Mouse (Mus musculus) B cell, adult 2 months (primary cell): ENCODE measurements around the gene Stag3.

Experiments used
- DNase-seq, 2 experiments: peaks; one replicate each; pipeline ENCODE4 v3.0.0; 2022

The Stag3 gene

DNA sequence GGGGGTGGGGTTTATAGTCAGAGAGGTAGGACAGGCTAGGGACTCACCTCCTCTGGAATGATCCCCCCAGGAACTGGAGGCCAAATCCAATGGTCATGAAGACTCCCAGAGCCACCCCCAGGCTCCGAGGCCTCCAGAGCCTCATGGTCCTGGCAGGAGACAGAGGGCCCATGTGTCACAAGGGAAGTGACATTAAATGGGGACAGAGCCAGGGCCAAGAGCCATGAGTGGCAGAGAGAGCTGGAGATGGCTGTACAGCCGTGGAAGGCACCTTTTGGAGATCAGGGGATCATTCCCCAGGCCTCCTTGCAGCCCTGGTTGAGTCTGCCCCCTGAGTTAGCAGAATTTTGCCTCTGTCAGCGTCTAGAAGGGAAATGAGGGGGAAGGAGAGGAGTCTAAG is 8.8 kb upstream of the Stag3 start:
- no peak for DNase-seq

DNA sequence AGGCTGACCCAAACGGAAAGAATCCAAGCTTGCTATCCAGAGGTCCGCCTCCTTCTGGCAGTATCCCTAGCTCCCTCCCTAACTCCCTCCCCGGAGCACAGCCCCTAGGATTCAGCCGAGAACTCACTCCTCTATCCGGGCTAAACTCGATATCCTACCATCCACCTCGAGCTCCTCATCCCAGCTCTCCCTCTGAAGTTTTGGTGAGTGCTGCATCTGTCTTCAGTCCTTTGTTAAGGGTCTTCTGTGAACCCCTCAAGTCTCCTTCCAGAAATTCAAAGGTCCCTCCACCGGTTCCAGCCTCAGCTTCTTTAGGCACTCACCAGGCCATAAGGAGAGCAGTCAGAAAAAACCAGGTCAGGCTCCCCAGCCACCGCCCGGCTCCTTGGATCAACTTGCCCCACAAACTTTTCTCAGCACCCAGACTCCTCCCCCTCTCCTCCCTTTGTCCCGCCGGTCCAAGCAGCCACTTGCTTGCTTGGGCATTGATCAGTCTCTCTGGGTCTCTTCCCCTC is 7.6 kb upstream of the Stag3 start, which contains the start of gene Gal3st4:
Gene Gal3st4 (minus strand): TSS at position 432 of the 515 bp plus-strand sequence.
- no peak for DNase-seq

DNA sequence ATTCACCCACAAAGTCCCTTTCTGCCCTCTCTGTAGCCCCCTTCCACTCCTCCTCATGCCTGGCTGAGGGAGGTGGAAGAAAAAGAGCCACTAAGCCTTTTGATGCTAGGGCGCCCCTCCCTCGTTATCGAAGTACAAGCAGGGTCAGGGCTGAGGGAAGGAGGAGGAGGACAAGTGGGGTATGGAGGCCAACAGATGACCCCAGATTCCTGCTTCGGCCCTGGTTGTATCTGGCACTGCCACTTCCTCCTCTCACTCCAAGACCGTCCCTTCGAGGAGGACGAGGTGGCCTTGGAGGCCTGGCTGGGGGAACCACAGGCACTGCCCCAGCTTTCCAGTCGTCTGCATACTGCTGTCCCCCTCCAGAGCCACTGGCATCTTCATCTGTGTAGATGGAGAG is 5.9 kb upstream of the Stag3 start:
- no peak for DNase-seq

DNA sequence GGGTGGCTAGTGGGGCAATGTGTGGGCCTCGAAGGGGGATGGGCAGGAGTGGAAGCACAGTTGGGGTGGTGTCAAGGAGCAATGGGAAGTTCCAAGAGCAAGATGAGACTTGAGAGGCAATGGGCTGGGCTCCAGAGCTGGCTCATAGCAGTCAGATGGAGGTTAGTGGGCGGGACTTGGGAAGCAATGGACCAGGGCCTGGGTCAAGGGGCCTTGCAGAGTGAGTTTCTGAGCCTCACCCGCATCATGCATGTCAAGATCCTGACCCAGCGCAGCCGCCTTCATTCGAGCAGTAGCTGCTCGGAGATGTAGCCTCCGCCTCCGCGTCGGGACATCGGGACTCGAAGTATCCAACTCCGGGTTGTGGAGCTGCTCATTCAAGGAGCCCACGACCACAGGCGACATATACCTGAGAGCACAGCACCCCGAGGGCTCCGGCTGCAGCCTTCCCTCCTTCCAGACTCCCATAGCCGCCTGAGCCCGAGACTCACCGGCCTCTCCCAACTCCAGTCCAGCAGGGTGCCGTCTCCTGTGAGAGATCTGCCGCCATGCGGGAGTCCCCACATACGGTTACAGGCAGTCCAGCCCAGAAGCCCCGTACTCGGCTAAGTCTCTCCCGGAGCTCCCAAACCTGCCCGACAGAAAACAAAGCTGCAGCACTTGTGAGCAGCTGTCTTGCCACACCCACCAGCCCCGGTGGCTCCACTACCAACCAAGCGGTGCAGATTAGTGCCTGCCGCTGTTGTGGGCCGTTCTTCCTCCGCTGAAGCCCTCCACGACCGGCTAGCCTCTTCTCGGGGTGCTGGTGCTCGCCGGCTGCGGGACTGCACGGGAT is 4.6 kb upstream of the Stag3 start:
- no peak for DNase-seq

DNA sequence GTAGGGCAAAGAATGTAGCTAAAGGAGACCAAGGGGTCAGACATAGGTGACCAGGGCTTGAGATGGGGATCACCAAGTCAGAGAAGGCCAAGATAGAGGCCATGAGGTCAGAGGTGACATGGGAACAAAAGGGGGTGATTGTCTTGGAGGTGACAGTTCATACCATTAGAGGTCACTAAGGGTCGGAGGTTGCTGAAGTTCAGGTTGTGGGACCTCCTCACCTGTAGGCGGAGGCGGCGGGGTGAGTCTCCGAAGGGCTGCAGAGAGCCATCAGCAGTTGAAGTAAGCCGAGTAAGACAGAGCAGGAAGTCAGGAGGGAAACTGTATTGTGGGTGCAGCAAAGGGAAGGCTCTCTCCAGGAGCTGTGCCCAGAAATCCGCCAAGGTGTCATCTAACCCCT is 2.0 kb upstream of the Stag3 start:
- no peak for DNase-seq

DNA sequence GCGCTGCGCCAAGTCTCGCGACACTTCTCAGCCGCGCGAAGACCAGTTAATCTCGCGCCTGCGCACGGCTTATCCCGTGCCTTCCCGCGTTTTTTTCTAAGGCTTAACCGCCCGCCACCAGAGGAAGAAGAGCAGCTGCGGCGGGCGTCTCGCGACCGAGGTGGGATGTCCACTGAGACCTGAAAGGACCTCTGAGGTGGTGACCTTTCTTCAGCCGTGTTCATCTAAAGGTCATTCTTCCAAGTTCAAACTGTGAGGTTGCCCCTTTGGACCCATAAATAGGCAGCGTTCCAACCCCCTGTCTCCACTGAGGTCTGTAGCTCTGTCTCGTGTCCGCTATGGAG is 357 bp downstream of the Stag3 start:
- DNase-seq = no peak

DNA sequence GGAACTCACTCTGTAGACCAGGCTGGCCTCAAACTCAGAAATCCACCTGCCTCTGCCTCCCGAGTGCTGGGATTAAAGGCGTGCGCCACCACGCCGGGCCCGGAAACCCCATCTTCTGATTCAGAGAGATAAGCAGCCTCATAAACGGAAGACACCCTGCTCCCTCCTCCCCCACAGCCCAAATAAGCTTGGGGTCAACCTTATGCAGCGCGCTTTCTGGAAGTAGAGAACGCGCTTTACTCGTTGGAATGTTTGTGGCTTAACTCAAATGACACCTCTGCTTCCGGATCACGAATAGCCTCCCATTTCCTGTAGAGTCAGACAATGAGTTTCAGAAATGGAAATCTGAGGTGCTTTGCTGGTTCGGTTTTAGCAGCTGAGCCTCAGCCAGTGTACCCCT is 789 bp downstream of the Stag3 start:
- DNase-seq = no peak

DNA sequence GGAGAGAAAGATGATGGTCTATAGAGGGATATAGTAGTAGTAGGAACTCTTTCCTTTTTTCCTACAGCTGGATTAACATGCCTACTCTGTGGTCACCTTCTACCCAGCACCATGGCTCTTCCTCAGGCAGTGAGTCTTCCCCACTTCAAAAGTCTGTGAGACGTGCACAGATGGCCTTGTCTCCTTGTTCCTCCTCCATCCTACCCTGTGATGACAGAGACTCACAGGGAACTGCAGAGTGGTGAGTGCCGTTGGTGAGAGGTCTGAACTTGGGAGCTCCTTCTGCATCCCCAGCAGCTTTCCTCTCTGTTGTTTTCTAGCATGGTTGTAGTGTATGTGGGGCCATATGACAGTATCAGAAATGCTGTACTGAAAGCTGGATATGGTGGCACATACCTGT is 1.8 kb downstream of the Stag3 start:
- DNase-seq = no peak

DNA sequence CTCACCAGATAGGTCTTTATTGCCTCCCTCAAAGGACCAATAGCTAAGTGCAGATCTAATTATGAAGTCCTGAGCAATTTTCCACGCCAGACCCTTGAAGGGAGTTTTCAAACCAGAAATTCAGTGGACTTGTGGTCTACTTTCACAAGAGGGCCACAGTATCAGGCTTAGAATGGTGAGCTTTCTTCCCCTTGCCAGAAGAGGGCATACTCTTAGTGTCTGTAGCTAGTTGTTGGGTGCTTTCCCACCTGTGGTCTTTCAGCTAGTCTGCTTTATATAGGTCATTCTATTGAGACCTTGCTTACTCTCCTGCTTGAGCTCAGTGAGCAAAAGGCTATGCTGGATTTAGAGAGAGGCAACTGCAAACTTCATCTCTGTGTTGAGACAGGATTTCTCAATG is 3.5 kb downstream of the Stag3 start:
- DNase-seq = no peak

DNA sequence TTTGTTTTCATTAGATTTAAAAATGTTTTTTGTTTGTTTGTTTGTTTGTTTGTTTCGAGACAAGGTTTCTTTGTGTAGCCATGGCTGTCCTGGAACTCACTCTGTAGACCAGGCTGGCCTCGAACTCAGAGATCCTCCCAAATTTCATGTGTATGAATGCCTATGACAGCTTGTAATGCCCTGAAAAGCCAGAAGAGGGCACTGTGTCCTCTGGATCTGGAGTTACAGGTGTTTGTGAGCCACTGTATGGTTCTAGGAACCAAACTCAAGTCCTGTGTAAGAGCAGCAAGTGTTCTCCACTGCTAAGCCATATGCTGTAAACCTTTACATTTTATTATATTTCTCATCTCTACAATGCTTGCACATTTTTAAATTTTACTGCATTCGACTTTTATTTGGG is 7.8 kb downstream of the Stag3 start:
- DNase-seq = peak; percentile 46 to 47

DNA sequence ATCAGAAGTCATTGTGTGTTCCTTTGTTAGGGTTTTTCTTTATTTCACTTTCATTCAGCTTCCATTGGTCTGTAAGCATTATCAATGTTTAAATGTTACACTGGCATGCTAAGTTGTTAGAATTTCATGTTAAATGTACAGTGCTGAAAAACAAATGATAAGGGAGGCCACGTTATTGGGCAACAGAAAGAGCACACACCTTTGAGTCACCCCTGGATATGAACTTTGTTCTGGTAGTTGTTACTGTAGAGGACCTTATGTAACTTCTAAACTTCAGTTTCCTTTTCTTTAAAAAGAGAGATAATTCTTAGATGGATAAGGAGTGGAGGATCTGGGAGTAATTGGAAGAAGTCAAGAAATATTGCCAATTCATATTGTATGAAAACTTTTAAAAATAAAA is 11.6 kb downstream of the Stag3 start:
- no peak for DNase-seq

DNA sequence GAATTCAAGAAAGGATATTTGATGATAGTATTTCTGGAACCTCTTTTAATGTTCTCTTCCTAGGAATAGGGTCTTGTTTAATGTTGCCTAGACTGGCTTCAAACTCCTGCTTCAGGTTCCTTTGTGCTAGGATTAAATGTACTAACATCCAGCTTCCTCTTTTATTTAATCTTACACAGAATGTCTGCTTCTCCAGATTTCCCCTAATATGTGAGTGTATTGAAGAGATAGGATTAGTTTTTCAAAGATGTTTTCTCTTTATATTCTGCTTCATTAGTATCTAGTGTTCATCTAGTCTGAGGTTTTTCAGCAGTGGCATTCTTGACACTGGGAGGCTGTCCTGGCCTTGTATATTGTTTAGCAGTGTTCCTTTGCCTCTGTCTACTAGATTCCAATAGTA is 14.1 kb downstream of the Stag3 start:
- DNase-seq = no peak

DNA sequence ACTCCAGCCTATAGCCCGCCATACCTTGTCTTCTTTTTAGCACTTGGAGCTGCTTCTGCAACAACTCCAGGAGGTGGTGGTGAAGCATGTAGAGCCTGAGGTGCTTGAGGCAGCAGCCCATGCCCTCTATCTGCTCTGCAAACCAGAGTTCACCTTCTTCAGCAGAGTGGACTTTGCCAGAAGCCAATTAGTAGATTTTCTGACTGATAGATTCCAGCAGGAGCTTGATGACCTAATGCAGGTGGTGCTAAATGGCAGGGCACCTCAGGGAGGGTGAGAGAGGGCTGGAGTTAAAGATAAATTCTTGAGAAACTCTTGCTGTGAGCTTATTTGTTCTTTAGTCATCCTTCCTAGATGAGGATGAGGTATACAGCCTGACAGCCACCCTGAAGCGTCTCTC is 19.6 kb downstream of the Stag3 start:
- no peak for DNase-seq

DNA sequence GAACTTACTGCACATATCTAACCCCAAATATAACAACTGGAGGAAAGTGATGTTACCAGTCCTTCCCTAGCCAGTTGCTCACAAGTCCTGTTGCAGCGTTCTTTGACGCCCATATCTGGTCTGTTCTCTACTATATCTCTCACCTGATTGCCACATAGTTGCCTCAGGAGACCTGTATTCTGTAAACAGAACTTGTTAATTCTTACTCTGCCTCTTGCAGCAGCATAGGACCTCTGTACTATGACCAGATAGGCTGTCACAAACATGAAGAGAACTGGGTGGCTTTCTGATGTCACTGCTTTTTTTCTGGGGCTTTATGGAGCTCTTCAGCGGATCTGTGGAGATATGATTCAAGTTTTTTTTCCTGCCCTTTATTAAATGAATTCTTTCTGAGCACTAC is 32.8 kb downstream of the Stag3 start:
- DNase-seq = no peak

DNA sequence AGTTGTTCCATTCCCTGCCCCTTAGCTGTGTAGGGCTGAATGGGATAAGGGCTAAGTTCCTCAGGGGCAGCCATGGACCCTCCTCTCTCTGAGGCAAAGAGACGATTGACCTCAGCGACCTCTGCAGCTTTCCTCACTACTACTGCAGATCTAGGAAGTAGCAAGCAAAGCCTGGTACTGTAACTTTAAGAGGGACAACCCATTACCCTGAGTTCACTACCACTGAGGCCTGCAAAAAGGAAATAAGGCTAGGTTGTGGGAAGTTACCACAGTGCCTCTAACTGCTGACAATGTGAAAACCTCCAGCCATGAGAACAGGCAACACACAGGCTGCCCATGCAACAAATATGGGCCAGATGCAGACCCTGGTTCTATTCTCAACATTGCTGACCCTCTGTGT is 61.6 kb downstream of the Stag3 start, which contains the start of gene Pvrig:
Gene Pvrig (plus strand): TSS at position 301 of the 400 bp plus-strand sequence.
- DNase-seq = no peak

DNA sequence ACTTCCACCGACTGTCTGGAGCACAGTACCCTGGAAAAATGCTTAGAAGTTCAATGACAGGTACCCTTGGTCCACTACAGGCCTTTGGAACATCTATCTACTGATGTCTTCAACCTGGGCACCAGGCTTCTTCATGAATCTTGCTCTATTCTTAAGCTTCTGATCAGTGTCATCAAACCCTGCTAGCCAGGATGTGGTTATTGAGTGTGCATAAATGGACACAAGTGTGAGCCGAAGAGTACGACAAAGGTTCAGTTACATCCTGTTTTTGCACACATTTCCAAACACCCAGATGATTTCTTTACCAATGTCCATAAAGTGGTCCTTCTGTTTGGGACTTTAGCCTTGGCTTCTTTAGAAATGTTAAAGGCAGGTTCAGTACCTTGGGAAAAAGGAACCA is 63.2 kb downstream of the Stag3 start:
- no peak for DNase-seq
